Comparison of ENCODE assay signal across 8 mouse cellular contexts in genomic region chr2:119662220-119663182, GRCm38 (mm10). TPM values are rescaled to one million over a fixed set of nuclear protein-coding genes. Genes with fewer than 3 reads are reported as not detected.
DNase-seq lines count a peak whose midpoint lies in the region; ATAC-seq and TF ChIP-seq lines count a peak whose summit lies in the region.

Ndufaf1 (minus strand) TSS chr2:119662827.

- DNase-seq in gastrocnemius, adult 8-10 months (ENCODE audit: low spot score in 2 of 2): peak; percentile 59 to 64
- peak; percentile 86 for DNase-seq in induced T-regulatory cell, adult 2 months (ENCODE audit: low read depth)
- peak; percentile 22 to 89 for DNase-seq in left cerebral cortex, adult 9 months (ENCODE audit: low spot score in 2 of 2)
- peak; percentile 73 for DNase-seq in right cerebral cortex, postnatal 14 days
- DNase-seq in urinary bladder, postnatal 36 days (ENCODE audit: low spot score in 2 of 2): peak; percentile 79 to 80

- peak within 1 kb of the TSS; percentile 53 for H3K4me3 ChIP-seq in cortical plate, adult 2 months (ENCODE audit: insufficient read depth, low read length)

- H3K27ac ChIP-seq in cortical plate, adult 2 months (ENCODE audit: insufficient read depth, low read length): no peak within 1 kb of the TSS

- ATAC-seq in activated CD4-positive, CD25-positive, alpha-beta regulatory T cell, adult 4 months: peak; percentile 86
- ATAC-seq in megakaryocyte progenitor cell, adult 5-6 weeks (replicated peaks; ENCODE audit: poor library complexity): peak; percentile 95

- 0 out of 2 replicates have a peak, but pooled peaks have one; percentile 42 for TF ChIP-seq POLR2A in cortical plate, adult 2 months (IDR thresholded peaks at IDR 0.05; ENCODE audit: extremely low read depth, insufficient read depth, low read length)

- H3K4me1 ChIP-seq in cortical plate, adult 2 months (ENCODE audit: control insufficient read depth, insufficient read depth, low read length): peaks cover 2% of the 10 kb centered on the region; the same call in 1 of the 2 replicates

- no peak for TF ChIP-seq CTCF in cortical plate, adult 2 months (IDR thresholded peaks at IDR 0.05; ENCODE audit: extremely low read depth, insufficient read depth, low read length)

RNA-seq across cellular contexts. Expression of gene Ndufaf1, which starts in this region (rescaled TPM):
- 10 to 100 TPM; 24.0 to 29.3 TPM for polyA plus RNA-seq in activated CD4-positive, CD25-positive, alpha-beta regulatory T cell, adult 4 months (2017; shearing (Covaris generic))
- 21.0 and 21.5 TPM in 2 replicates for polyA plus RNA-seq in cortical plate, adult 2 months (2012; rRNA removed)
- total RNA-seq in gastrocnemius, adult 8-10 months (2022): 10 to 100 TPM; 41.9 to 47.7 (median 45.5) TPM
- 37.3 and 38.8 TPM in 2 replicates for total RNA-seq in megakaryocyte progenitor cell, adult 5-6 weeks (2015)
- 18.4 and 20.4 TPM in 2 replicates for total RNA-seq in megakaryocyte progenitor cell, adult 5-6 weeks (2017)
